Mouse (Mus musculus) liver, embryonic 14.5 days (tissue): ENCODE data around the gene Bmp6.

Source experiments
- CTCF ChIP-seq: IDR thresholded peaks from 2 replicates; pipeline ENCODE4 v1.5.1; 2016; ENCODE audit warnings: antibody characterized with exemption, low read depth, control low read depth
- EP300 ChIP-seq: IDR thresholded peaks from 2 replicates; pipeline ENCODE4 v1.6.1; 2016; ENCODE audit warnings: antibody characterized with exemption, low read depth

- TF ChIP-seq CTCF (no peak), EP300 (no peak)
Observed at GRCm38 (mm10) chr13:38395026-38395425, 50.1 kb downstream of the Bmp6 start.
